Mouse (Mus musculus): Measurements from ENCODE around the gene Cebpzos. TPM values are rescaled to one million over a fixed set of nuclear protein-coding genes. Genes with fewer than 3 reads are reported as not detected.

Gene Cebpzos
- total RNA-seq (2021) = 10 to 100 TPM; 40.3 to 41.9 TPM
- long read RNA-seq, experiment 1, transcript Cebpzos-202 (5 exons, 602 nt) = major isoform, 29 of 51 reads
- long read RNA-seq, experiment 1, transcript Cebpzos-201 (5 exons, 753 nt) = minor isoform, 10 of 51 reads
- long read RNA-seq, experiment 1, partial matches to known transcripts = 11 of 51 reads
- long read RNA-seq, experiment 1, other reads (novel, unspliced or antisense) = 1 of 51 reads
- long read RNA-seq, experiment 2, transcript Cebpzos-201 (5 exons, 753 nt) = minor isoform, 10 of 37 reads
- long read RNA-seq, experiment 2, transcript Cebpzos-202 (5 exons, 602 nt) = major isoform, 11 of 37 reads
- long read RNA-seq, experiment 2, partial matches to known transcripts = 15 of 37 reads
- long read RNA-seq, experiment 2, other reads (novel, unspliced or antisense) = 1 of 37 reads

- peak; percentile 80 for DNase-seq (ENCODE audit: low spot score)
These were observed at the start of gene Cebpzos for GRCm38 (mm10) chr17:78916369-78916813. Gene Cebpzos (plus strand): TSS chr17:78916500.

GRCm38 (mm10) chr17:78873886-78874285 is 42.4 kb upstream of the Cebpzos start:
- no peak for DNase-seq (ENCODE audit: low spot score)

- no peak for DNase-seq (ENCODE audit: low spot score)
These were observed 34.4 kb upstream of the Cebpzos start for GRCm38 (mm10) chr17:78881878-78882304.

DNA sequence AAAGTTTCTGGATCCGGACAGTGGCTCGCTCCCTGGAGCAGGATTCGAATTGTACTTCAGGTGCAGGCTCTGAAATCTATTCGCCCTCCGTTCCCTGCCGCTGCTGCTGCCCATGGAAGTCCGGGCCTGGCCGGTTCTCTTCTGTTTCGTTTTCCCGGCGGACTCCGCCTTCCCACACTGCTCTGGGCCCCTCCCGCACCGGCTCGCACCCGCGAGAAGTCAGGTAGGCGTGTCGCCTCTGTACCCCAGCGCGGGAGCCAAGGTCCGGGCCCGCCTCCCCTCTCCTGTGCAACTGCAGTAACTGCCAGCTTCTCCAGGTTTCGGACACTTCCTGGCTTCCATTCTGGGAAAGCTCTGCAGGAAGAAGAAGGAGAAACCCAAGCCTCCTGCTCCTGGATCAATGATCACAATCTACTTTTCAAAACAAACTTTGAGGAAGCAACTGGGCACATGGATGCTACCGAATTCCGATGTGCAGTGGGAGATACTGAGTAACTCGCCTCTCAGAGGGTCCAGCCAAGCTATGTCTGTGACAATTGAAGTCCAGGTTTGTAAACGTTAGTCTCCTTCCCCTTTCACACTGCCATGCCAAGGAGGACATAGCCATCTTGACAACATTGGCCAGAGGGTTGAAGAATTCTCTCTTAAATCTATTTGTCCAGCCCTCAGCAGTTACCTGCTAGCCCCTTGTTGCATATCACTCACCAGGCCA is 33.7 kb upstream of the Cebpzos start, which contains the start of gene Eif2ak2:
TSS of gene Eif2ak2 (minus strand) at position 173 of the 712 bp plus-strand sequence.
- peak; percentile 75 for DNase-seq (ENCODE audit: low spot score)

DNA sequence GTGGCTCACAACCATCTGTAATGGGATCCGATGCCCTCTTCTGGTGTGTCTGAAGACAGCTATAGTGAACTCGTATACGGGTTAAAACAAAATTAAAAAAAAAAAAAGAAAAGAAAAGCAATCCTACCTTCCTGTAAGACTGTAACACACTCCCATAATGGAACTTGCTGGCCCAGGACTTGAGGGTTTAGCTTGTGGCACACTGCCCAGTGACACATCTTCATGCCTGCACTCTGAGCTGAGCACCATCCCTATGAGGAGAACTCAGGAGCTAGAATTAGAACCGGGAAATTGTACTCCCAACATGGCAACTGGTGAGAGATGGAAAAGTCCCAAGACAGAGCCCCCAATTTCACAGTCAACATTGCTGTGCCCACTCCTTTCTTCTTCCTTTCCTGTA is 33.0 kb upstream of the Cebpzos start:
- no peak for DNase-seq (ENCODE audit: low spot score)

GRCm38 (mm10) chr17:78885286-78886065 is 30.8 kb upstream of the Cebpzos start:
- DNase-seq (ENCODE audit: low spot score) = no peak

GRCm38 (mm10) chr17:78888554-78888953 is 27.7 kb upstream of the Cebpzos start:
- no peak for DNase-seq (ENCODE audit: low spot score)

DNA sequence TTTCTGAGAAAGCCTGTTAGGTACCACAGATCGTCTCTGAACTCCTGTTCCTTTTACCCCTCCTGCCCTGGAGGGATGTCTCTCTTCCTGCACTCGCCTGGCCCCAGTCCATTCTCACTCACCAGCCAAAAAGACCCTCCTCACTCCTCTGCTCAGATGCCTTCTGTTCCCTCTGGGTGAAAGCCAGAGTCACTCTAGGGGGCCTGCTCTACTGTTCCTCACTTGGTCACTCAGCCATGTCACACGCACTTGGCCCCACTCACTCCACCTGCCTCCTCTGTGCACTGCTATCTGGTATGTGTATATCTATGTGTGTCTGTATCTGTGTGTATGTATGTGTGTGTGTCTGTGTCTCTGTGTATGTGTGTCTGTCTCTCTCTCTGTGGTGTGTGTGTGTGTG is 27.1 kb upstream of the Cebpzos start:
- DNase-seq (ENCODE audit: low spot score) = no peak

GRCm38 (mm10) chr17:78891020-78891419 is 25.3 kb upstream of the Cebpzos start:
- DNase-seq (ENCODE audit: low spot score) = no peak

GRCm38 (mm10) chr17:78894991-78895390 is 21.3 kb upstream of the Cebpzos start:
- DNase-seq (ENCODE audit: low spot score) = no peak

DNA sequence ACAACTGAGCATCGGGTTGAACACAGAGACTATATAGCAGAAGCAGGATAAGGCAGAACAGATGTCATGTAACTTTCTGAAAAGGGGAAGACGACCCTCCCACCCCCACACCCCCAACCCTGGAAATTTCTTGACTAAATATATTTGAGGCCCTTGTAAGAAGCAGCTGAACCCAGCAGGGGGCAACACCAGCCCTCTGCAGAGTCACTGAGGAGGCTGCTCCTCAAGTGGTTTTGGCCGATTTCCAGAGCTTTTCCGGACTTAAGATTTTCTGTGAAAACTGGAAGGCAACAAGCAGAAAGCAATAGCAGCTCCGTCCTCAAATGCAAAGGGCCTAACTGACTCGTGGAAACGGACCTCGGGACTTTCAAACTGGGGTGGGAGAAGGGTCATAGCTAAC is 20.9 kb upstream of the Cebpzos start:
- peak; percentile 17 for DNase-seq (ENCODE audit: low spot score)

DNA sequence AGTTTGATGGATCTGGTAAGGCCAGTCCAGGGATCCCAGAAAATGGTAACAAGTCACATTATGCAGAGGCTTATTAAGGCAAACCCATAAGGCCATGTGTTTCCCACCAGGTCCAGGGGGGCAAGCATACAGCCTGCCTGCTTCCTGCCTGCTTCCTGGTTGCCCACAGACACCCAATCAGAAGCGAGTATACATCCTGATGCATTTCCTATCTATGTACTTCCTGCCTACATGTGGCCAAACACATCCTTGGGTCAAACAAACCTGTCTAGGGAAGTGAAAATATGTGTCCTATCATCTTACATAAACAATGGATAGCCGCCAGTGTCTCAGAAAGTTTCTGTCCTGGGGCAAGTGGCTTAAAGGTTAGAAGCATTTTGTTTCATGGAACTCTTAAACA is 13.1 kb upstream of the Cebpzos start:
- DNase-seq (ENCODE audit: low spot score) = no peak

DNA sequence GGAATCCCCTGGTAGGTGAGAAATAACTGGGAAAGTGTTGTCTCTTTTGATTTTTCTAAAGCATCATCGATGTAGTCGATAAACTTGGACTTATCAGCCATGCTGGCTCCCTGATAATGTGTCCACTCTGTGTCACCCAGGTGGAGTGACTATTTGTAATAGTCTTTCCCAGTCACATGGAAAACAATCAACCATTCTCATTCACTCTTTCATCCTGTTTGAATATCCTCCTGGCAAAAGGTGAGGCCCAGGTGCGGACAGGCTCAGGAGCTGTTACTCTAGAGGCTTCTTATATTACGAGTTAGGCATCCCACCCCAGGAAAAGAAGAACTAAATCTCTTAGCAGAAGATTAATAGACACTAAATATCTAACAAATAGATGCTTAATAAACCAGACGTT is 9.4 kb upstream of the Cebpzos start, which contains the start of gene Sult6b1:
TSS of gene Sult6b1 (minus strand) at position 101 of the 400 bp plus-strand sequence.
- DNase-seq (ENCODE audit: low spot score) = no peak

DNA sequence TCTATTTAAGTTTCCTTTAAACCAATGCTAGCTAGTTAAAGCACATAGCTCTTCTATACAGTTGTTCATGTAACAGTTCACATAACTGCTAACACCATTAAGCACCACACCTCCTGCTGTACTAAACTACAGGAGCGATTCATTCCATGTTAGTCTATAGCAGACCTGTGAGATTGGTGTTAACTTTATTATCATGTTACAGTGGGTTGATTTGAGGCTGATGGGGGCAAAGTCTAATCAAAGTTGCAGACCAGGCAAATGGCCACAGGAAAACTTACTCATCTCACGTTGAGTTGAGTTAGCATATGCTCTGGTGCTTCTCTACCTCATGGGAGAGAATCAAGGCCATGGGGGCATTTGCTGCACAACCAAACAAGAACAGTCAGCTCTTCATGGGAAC is 6.9 kb upstream of the Cebpzos start:
- DNase-seq (ENCODE audit: low spot score) = no peak

GRCm38 (mm10) chr17:78912861-78913281 is 3.4 kb upstream of the Cebpzos start:
- no peak for DNase-seq (ENCODE audit: low spot score)

- no peak for DNase-seq (ENCODE audit: low spot score)
These were observed 2.4 kb upstream of the Cebpzos start for GRCm38 (mm10) chr17:78913921-78914320.

- DNase-seq (ENCODE audit: low spot score) = no peak
These were observed 528 bp upstream of the Cebpzos start for GRCm38 (mm10) chr17:78915772-78916171.

DNA sequence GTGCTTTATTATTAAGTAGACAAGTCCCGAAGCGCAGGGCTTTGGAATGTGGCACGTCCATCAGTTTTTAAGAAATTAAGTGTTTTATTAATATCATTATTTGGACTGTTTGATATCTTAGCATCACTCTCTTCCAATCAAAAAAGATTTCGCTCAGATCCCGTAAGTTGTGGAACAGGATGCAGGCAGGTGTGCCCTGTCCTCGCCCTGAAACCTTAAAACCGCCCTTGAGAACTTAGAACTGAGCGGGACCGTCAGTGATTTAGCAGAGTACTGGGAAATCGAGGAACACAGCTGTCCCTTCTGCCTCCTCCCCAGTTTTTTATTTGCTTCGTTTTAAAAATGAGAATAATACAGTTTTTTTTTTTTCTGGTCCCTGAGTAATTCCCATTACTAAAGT is 599 bp downstream of the Cebpzos start:
- DNase-seq (ENCODE audit: low spot score) = no peak

- DNase-seq (ENCODE audit: low spot score) = no peak
These were observed 1.4 kb downstream of the Cebpzos start for GRCm38 (mm10) chr17:78917696-78918095.

GRCm38 (mm10) chr17:78935857-78936256 is 19.6 kb downstream of the Cebpzos start:
- no peak for DNase-seq (ENCODE audit: low spot score)

- peak; percentile 96 for DNase-seq (ENCODE audit: low spot score)
These were observed 20.3 kb downstream of the Cebpzos start, which contains the start of the genes Cebpz and Ndufaf7 for GRCm38 (mm10) chr17:78936466-78937228. Gene Cebpz (minus strand): TSS chr17:78937066. Gene Ndufaf7 (plus strand): TSS chr17:78937136.
